ENCODE assay signal across 12 mouse cellular contexts in genomic region chr10:71667160-71667571, GRCm38 (mm10).
DNase-seq lines count a peak whose midpoint lies in the region; ATAC-seq and TF ChIP-seq lines count a peak whose summit lies in the region.
"Had no signal": no experiment of that assay in that cellular context is flagged by ENCODE, and none has a peak within 500 bp of the region (broad histone marks: within the 10 kb centered on the region; RNA-seq: fewer than 3 reads in every experiment).

No protein-coding gene starts in this region.

- 48% methylated on average over 7 of the region's 7 CpGs for whole genome bisulfite sequencing in midbrain, embryonic 16.5 days
- 76% methylated on average over 7 of the region's 7 CpGs for WGBS in liver, postnatal 0 days (ENCODE audit: insufficient replicate concordance)

- H3K9ac ChIP-seq in midbrain, embryonic 16.5 days (ENCODE audit: low read depth, low read length): no peak overlapping the region
- no peak overlapping the region for H3K9ac ChIP-seq in liver, postnatal 0 days (replicated peaks)
- H3K9ac ChIP-seq: limb, embryonic 15.5 days had no signal

- no peak for TF ChIP-seq CTCF in cortical plate, adult 2 months (IDR thresholded peaks at IDR 0.05; ENCODE audit: extremely low read depth, insufficient read depth, low read length)
- TF ChIP-seq CTCF in liver, postnatal 0 days (IDR thresholded peaks at IDR 0.05; ENCODE audit: low read depth): no peak

- no peak for TF ChIP-seq POLR2A in cortical plate, adult 2 months (IDR thresholded peaks at IDR 0.05; ENCODE audit: extremely low read depth, insufficient read depth, low read length)

- TF ChIP-seq EP300 in liver, postnatal 0 days (IDR thresholded peaks at IDR 0.05; ENCODE audit: low read depth): no peak

- peak; percentile 26 to 61 for DNase-seq in frontal cortex, adult 2 months (ENCODE audit: extremely low spot score in 1 of 2, low spot score in 1 of 2)
- DNase-seq in layer of hippocampus, postnatal 10 days (ENCODE audit: low spot score in 2 of 2): peak; percentile 57 to 71
- no peak for DNase-seq in ovary, postnatal 14 days (ENCODE audit: low spot score)
- no peak for DNase-seq in lung, postnatal 25 days (ENCODE audit: low spot score)
- no peak for DNase-seq in heart, postnatal 36 days
- DNase-seq in liver, postnatal 0 days: no peak
- DNase-seq: spleen, adult 18-20 months had no signal

- ATAC-seq in midbrain, embryonic 16.5 days: 0 out of 2 replicates have a peak, but pooled peaks have one; percentile 17
- no peak for ATAC-seq in liver, postnatal 0 days
- ATAC-seq: activated CD4-positive, CD25-positive, alpha-beta regulatory T cell, adult 4 months had no signal

- H3K27me3 ChIP-seq in midbrain, embryonic 16.5 days (ENCODE audit: control insufficient read depth, insufficient read depth, low read depth, low read length): no peaks in the 10 kb centered on the region
- H3K27me3 ChIP-seq in liver, postnatal 0 days (ENCODE audit: insufficient read depth, low read length): no peaks in the 10 kb centered on the region
- H3K27me3 ChIP-seq: limb, embryonic 15.5 days; megakaryocyte, embryonic 14.5 days had no signal

- H3K27ac ChIP-seq in cortical plate, adult 2 months (ENCODE audit: insufficient read depth, low read length): peak overlapping the region; percentile 10; the same call in 1 of the 2 replicates
- no peak overlapping the region for H3K27ac ChIP-seq in midbrain, embryonic 16.5 days (ENCODE audit: low read length)
- no peak overlapping the region for H3K27ac ChIP-seq in liver, postnatal 0 days (ENCODE audit: low read depth)
- H3K27ac ChIP-seq: limb, embryonic 15.5 days had no signal

- H3K36me3 ChIP-seq in midbrain, embryonic 16.5 days (ENCODE audit: control insufficient read depth, insufficient read depth, low read length): no peaks in the 10 kb centered on the region
- H3K36me3 ChIP-seq in liver, postnatal 0 days (replicated peaks; ENCODE audit: insufficient read depth, low read length): no peaks in the 10 kb centered on the region
- H3K36me3 ChIP-seq: limb, embryonic 15.5 days had no signal

- no peak overlapping the region for H3K4me2 ChIP-seq in midbrain, embryonic 16.5 days (ENCODE audit: low read length)
- H3K4me2 ChIP-seq in liver, postnatal 0 days (ENCODE audit: low read depth, low read length): no peak overlapping the region
- H3K4me2 ChIP-seq: limb, embryonic 15.5 days had no signal

- no peaks in the 10 kb centered on the region for H3K4me1 ChIP-seq in cortical plate, adult 2 months (ENCODE audit: control insufficient read depth, insufficient read depth, low read length)
- H3K4me1 ChIP-seq in midbrain, embryonic 16.5 days (ENCODE audit: control insufficient read depth, insufficient read depth, low read length): no peaks in the 10 kb centered on the region
- no peaks in the 10 kb centered on the region for H3K4me1 ChIP-seq in liver, postnatal 0 days (ENCODE audit: insufficient read depth)
- H3K4me1 ChIP-seq: limb, embryonic 15.5 days; megakaryocyte, embryonic 14.5 days had no signal

- H3K4me3 ChIP-seq in cortical plate, adult 2 months (ENCODE audit: insufficient read depth, low read length): no peak overlapping the region
- no peak overlapping the region for H3K4me3 ChIP-seq in midbrain, embryonic 16.5 days (ENCODE audit: low read depth, low read length)
- H3K4me3 ChIP-seq in liver, postnatal 0 days (ENCODE audit: low read depth, low read length): no peak overlapping the region
- H3K4me3 ChIP-seq: limb, embryonic 15.5 days had no signal

- no peaks in the 10 kb centered on the region for H3K9me3 ChIP-seq in midbrain, embryonic 16.5 days (replicated peaks; ENCODE audit: control insufficient read depth, low read length, poor library complexity, severe bottlenecking)
- H3K9me3 ChIP-seq in liver, postnatal 0 days (ENCODE audit: low read length): no peaks in the 10 kb centered on the region
- H3K9me3 ChIP-seq: limb, embryonic 15.5 days had no signal

- intact Hi-C loops in heart, postnatal 36 days (cut with DNase I): no loop called here

Comparison
In these comparisons a context has a peak if more than half of its experiments do, and no peak if none do; other contexts are left out.
1. DNase-seq: peak in frontal cortex, adult 2 months (2 of 2) and layer of hippocampus, postnatal 10 days (2 of 2); none in ovary, postnatal 14 days (single experiment), lung, postnatal 25 days (single experiment), heart, postnatal 36 days (0 of 2) and liver, postnatal 0 days (single experiment).